Mouse (Mus musculus): ENCODE results near the gene Cntnap4.
"Not testable (repeated sequence)": the region's sequence is repeated elsewhere in the genome, so short reads cannot be mapped to it uniquely, and the experiment has no call there.

Gene Cntnap4

DNA sequence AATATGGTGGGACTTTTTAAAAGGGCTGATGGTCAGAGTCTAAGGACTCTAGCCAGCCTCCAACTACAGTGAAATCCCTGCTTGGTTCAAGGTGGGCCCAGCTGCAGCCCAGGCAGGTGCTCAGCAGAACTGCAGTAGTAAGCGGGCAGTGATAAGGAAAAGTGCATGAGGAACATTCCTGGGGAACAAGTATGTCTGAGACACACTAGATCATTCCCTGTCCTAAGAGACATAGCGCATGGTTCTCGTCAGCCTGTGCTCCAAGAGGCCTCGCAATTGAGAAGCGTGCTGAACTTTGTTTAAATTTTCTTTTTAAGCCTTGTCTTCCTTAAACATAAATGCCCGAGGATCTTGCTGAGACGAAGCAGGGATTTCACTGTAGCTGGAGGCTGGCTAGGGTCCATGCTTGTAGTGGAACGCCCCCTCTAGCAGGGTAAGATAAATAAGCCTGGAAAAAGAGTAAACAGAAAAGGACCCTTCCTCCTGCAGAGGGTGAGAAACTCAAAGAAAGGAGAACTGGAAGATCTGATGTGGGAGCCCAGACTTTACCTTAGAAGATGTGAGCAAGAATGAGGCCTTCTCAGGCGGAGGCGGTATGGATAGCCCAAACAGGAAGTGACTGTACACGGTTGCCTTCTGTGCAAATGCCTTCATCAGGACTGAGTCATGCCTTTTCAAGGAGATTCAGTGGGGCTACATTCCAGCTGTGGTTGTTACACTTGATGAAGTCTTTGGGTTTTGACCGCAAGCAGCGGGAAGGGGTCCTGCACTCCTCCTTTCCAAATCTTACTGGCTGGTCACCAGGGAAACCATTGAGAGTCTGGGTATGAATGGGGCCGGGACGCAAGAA is 161.0 kb downstream of the Cntnap4 start:
- no peak for DNase-seq (ENCODE audit: low read depth)

DNA sequence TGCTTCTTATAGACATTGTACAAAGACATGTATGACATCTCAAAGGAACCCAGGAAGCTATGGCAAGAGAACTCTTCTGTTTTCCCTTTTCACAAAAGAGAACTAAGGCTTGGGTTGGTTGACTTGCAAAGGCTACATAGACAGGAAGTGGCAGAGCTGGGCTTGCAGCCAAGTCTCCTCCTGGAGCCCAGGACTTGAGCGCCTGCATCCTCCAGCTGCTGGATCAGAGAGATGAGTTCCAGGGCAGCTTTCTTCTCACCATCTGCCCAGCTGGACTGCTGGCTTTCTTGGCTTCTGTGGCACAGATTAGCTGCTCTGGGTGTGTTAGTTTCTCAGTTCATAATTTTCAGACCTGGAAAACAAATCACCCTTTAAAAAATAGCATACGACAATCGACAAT is 165.7 kb downstream of the Cntnap4 start:
- DNase-seq (ENCODE audit: low read depth) = no peak

GRCm38 (mm10) chr8:112743331-112743730 is 173.5 kb downstream of the Cntnap4 start:
- no peak for DNase-seq (ENCODE audit: low read depth)

DNA sequence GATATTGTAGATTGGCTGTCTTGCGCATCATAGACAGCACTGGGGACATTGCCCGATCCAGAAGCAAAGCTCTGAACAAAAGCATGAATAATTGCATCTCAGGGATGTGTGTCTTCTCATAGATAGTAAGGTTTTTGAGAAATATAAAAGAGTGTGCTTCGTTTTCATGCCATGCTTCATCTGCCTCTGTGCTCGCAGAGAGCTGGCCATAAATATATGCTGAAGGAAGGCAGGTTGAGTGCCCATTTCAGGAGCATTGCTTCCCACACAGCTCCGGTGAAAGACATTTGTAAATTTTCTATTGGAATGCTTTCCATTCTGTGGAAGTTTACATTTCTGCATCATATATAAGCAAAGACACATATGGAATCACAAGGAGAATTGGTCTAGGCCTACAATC is 177.5 kb downstream of the Cntnap4 start:
- no peak for DNase-seq (ENCODE audit: low read depth)

DNA sequence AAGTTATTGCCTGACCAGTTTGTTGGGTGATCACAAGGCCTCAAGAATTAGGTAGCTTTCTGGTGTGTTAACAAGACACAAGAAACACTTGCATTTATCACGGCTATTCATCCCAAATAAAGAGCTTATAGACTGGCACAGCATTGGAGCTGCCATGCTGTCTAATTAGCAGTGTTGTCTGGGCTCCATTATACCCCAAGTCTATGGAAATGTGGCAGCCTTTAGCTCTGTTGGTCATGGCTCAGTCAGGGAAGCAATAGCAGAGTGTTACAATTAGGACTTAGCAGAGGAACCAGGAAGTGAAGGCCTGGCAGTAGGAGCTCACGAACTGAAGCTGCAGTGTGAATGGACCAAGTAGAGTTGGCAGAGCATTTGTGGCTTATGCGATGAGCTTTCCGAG is 185.3 kb downstream of the Cntnap4 start:
- no peak for DNase-seq (ENCODE audit: low read depth)

- no peak for DNase-seq (ENCODE audit: low read depth)
Observed at GRCm38 (mm10) chr8:112803058-112803457, 233.2 kb downstream of the Cntnap4 start.

DNA sequence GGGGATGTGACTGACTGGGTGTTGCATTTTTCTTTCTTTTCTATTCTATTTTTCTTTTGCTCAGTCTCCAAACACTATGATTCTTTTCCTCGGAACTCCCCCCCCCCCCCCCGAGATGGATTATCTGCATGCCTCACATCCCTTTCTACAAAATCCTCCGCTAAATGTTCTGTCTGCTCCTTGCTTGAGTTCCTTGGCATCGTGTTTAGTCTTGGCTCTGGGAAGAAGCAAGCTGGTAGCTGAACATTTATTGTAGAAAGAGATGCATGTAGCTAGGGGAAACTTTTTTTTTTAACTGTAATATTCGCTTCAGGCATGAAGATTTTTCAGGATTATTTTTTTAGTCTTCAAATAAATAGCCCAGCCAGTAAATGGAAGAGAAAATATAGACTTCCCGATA is 239.5 kb downstream of the Cntnap4 start:
- DNase-seq (ENCODE audit: low read depth) = no peak

DNA sequence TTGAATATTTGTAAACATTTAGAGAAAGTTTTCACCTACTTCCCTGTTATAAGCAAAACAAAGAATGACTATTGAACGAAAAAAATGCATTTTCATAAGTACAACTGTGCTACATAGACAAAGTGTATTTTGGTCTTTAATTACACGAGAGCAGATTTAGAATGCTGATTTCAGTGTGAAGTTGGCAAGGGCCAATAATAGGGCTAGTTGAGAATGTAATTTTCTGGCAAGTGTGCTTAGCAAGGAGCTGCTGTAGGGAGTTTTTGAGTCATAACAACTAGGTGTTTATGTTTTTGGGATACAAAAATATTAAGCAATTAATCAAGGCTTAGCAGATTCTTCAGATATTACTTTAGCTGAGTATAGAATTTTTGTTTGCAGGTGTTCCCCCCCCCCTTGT is 271.2 kb downstream of the Cntnap4 start:
- DNase-seq (ENCODE audit: low read depth) = no peak

- DNase-seq (ENCODE audit: low read depth) = not testable (repeated sequence)
Observed at GRCm38 (mm10) chr8:112849541-112849940, 279.7 kb downstream of the Cntnap4 start.

- no peak for DNase-seq (ENCODE audit: low read depth)
Observed at GRCm38 (mm10) chr8:112906458-112907112, 336.7 kb downstream of the Cntnap4 start.

DNA sequence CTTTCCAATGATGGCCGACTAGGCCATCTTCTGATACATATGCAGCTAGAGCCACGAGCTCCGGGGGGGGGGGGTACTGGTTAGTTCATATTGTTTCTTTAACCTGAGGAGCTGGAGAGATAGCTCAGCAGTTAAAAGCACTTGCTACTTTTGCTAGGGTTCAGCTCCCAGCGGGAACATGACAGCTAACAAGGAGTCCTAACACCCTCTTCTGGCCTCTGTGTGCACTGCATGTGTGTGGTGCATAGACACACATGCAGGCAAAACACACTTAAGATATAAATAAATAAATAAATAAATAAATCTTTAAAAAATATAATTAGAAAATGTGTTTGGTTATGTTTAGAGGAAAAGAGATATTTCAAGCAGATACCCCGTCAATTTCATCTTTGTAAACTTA is 339.7 kb downstream of the Cntnap4 start:
- DNase-seq (ENCODE audit: low read depth) = no peak

DNA sequence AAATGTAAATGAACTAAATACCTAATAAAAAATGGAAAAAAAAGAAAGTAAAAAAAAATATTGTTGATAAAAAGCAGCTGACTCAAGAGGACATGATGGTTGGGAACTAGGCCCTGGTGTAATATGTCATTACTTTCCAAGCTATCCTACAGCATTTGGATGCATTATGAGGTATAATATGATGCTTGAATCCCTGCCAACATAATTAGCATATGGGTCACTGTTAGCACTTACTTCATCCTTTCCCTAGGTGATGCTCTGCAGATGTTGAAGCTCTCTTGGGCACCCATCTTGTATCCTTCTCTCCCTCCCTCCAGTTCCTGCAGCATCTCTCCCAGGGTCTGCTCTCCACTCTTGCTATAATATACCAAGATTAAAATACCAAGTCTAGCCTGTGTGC is 341.6 kb downstream of the Cntnap4 start:
- no peak for DNase-seq (ENCODE audit: low read depth)

- DNase-seq (ENCODE audit: low read depth) = no peak
Observed at GRCm38 (mm10) chr8:112922151-112922550, 352.3 kb downstream of the Cntnap4 start.

- DNase-seq (ENCODE audit: low read depth) = no peak
Observed at GRCm38 (mm10) chr8:112922789-112923188, 352.9 kb downstream of the Cntnap4 start.

All from induced T-regulatory cell, adult 2 months (primary cell).